Mouse (Mus musculus) stomach, embryonic 16.5 days (tissue): ENCODE data around the gene Scyl3. TPM values are rescaled to one million over a fixed set of nuclear protein-coding genes. Genes with fewer than 3 reads are reported as not detected.
A peak's percentile ranks its signal among the peaks of the same experiment; 100 is the strongest.

Experiments used
- ATAC-seq: fragments of 200-750 bp; cut with Nextera tagmentation; 2 replicates; pipeline ENCODE4 v1.8.0; 2017; ENCODE audit warnings: moderate number of reproducible peaks, moderate TSS enrichment; ENCODE audit not compliant: insufficient read depth, low FRiP score
- H3K27ac ChIP-seq: fragments of 300-500 bp; sonication (generic); 2 replicates; pipeline ENCODE4 v1.5.1; 2014; ENCODE audit warnings: low read length
- H3K27me3 ChIP-seq: fragments of 300-500 bp; sonication (generic); 2 replicates; pipeline ENCODE4 v1.6.1; 2014; ENCODE audit warnings: low read length, control low read depth, mixed read lengths; ENCODE audit not compliant: control insufficient read depth, insufficient read depth
- H3K36me3 ChIP-seq: fragments of 300-500 bp; sonication (generic); 2 replicates; pipeline ENCODE4 v1.6.1; 2014; ENCODE audit warnings: low read length; ENCODE audit not compliant: control insufficient read depth, insufficient read depth
- H3K4me1 ChIP-seq: fragments of 300-500 bp; sonication (generic); 2 replicates; pipeline ENCODE4 v1.6.1; 2014; ENCODE audit warnings: low read length, control low read depth, mixed read lengths; ENCODE audit not compliant: control insufficient read depth, insufficient read depth
- H3K4me2 ChIP-seq: fragments of 300-500 bp; sonication (generic); 2 replicates; pipeline ENCODE4 v1.6.1; 2014; ENCODE audit warnings: low read depth, low read length, mixed read lengths
- H3K4me3 ChIP-seq: fragments of 300-500 bp; sonication (generic); replicated peaks from 2 replicates; pipeline ENCODE4 v1.5.1; 2014; ENCODE audit warnings: mild to moderate bottlenecking, low read length
- H3K9ac ChIP-seq: fragments of 300-500 bp; sonication (generic); 2 replicates; pipeline ENCODE4 v1.6.1; 2014; ENCODE audit warnings: low read length
- H3K9me3 ChIP-seq: fragments of 300-500 bp; sonication (generic); replicated peaks from 2 replicates; pipeline ENCODE4 v1.6.1; 2016; ENCODE audit warnings: low read length, control low read depth; ENCODE audit not compliant: control insufficient read depth
- WGBS: fragments of 180-500 bp; shearing (Covaris S2); extraction: QIAGEN DNeasy Blood & Tissue Kit; methylation state at CpG from one replicate; pipeline ENCODE4 v1.1.7; 2014; 5-methylcytosine and 5-hydroxymethylcytosine counted together
- polyA plus RNA-seq: library from polyadenylated mRNA; unstranded; fragments of >200 nt; fragmentation: Nextera tagmentation; extraction: Ambion mirVana; gene quantifications from 2 replicates; pipeline ENCODE4 v1.2.1, GENCODE M21; 2015

The Scyl3 gene
- polyA plus RNA-seq, 1 experiment from 2014 or later: 16.8 TPM

GRCm38 (mm10) chr1:163934591-163934990, 5.7 kb downstream of the Scyl3 start:
- Histone ChIP-seq H3K9me3 (no peaks in the 10 kb centered on the region), H3K4me3 (no peak overlapping the region), H3K4me1 (peaks cover 7% of the 10 kb centered on the region), H3K4me2 (no peak overlapping the region), H3K27me3 (no peaks in the 10 kb centered on the region), H3K27ac (no peak overlapping the region), H3K36me3 (peaks cover 14% of the 10 kb centered on the region), H3K9ac (no peak overlapping the region)
- WGBS: 72% methylated on average over 2 of the region's 2 CpGs
- ATAC-seq: no peak

GRCm38 (mm10) chr1:163942056-163942455, 13.2 kb downstream of the Scyl3 start:
- H3K36me3 ChIP-seq: peaks cover 27% of the 10 kb centered on the region
- 53% methylated on average over 6 of the region's 6 CpGs for WGBS
- no peak for ATAC-seq

GRCm38 (mm10) chr1:163953396-163953795, 24.5 kb downstream of the Scyl3 start:
- Histone ChIP-seq H3K4me1 (no peaks in the 10 kb centered on the region), H3K9ac (no peak overlapping the region), H3K9me3 (no peaks in the 10 kb centered on the region), H3K4me3 (no peak overlapping the region), H3K4me2 (no peak overlapping the region), H3K27ac (no peak overlapping the region), H3K27me3 (no peaks in the 10 kb centered on the region), H3K36me3 (peaks cover 5% of the 10 kb centered on the region)
- ATAC-seq: no peak
- WGBS: 91% methylated on average over 2 of the region's 2 CpGs

More at GRCm38 (mm10) chr1:163942056-163942455, 13.2 kb downstream of the Scyl3 start:
- Histone ChIP-seq H3K9me3 (no peaks in the 10 kb centered on the region), H3K27ac (no peak overlapping the region), H3K9ac (no peak overlapping the region), H3K27me3 (no peaks in the 10 kb centered on the region), H3K4me2 (no peak overlapping the region), H3K4me3 (no peak overlapping the region), H3K4me1 (no peaks in the 10 kb centered on the region)

- WGBS: 88% methylated on average over 3 of the region's 3 CpGs
- ATAC-seq: no peak
- H3K9me3 ChIP-seq: no peaks in the 10 kb centered on the region
- no peak overlapping the region for H3K27ac ChIP-seq
- H3K27me3 ChIP-seq: no peaks in the 10 kb centered on the region
- peaks cover 3% of the 10 kb centered on the region; the same call in 1 of the 2 replicates for H3K36me3 ChIP-seq
- H3K4me1 ChIP-seq: no peaks in the 10 kb centered on the region
- H3K4me2 ChIP-seq: no peak overlapping the region
- no peak overlapping the region for H3K9ac ChIP-seq
- no peak overlapping the region for H3K4me3 ChIP-seq
These were observed 29.1 kb downstream of the Scyl3 start for GRCm38 (mm10) chr1:163958036-163958435.

- Histone ChIP-seq H3K36me3 (0 out of 2 replicates have a peak, but pooled peaks cover 9% of the 10 kb centered on the region), H3K4me2 (no peak overlapping the region), H3K4me3 (no peak overlapping the region), H3K27ac (no peak overlapping the region), H3K9me3 (no peaks in the 10 kb centered on the region), H3K9ac (no peak overlapping the region), H3K4me1 (no peaks in the 10 kb centered on the region), H3K27me3 (no peaks in the 10 kb centered on the region)
- WGBS: 85% methylated on average over 10 of the region's 10 CpGs
- no peak for ATAC-seq
These were observed 35.2 kb downstream of the Scyl3 start for GRCm38 (mm10) chr1:163964008-163964689.

GRCm38 (mm10) chr1:163974471-163974870, 45.6 kb downstream of the Scyl3 start:
- no peak overlapping the region for H3K4me3 ChIP-seq
- ATAC-seq: no peak
- WGBS: 57% methylated on average over 1 of the region's 1 CpGs
- no peaks in the 10 kb centered on the region for H3K9me3 ChIP-seq
- no peaks in the 10 kb centered on the region for H3K36me3 ChIP-seq
- no peak overlapping the region for H3K27ac ChIP-seq
- no peak overlapping the region for H3K9ac ChIP-seq
- H3K4me1 ChIP-seq: no peaks in the 10 kb centered on the region
- H3K4me2 ChIP-seq: no peak overlapping the region
- no peaks in the 10 kb centered on the region for H3K27me3 ChIP-seq

GRCm38 (mm10) chr1:163975088-163975487, 46.2 kb downstream of the Scyl3 start:
- H3K36me3 ChIP-seq: 0 out of 2 replicates have a peak, but pooled peaks cover 4% of the 10 kb centered on the region
- no peak overlapping the region for H3K4me2 ChIP-seq
- no peaks in the 10 kb centered on the region for H3K9me3 ChIP-seq
- no peaks in the 10 kb centered on the region for H3K4me1 ChIP-seq
- H3K9ac ChIP-seq: no peak overlapping the region
- H3K4me3 ChIP-seq: no peak overlapping the region
- H3K27me3 ChIP-seq: no peaks in the 10 kb centered on the region
- H3K27ac ChIP-seq: no peak overlapping the region
- 94% methylated on average over 2 of the region's 2 CpGs for WGBS
- ATAC-seq: no peak

- 84% methylated on average over 1 of the region's 1 CpGs for WGBS
- Histone ChIP-seq H3K9ac (no peak overlapping the region), H3K27me3 (no peaks in the 10 kb centered on the region), H3K9me3 (no peaks in the 10 kb centered on the region), H3K27ac (no peak overlapping the region), H3K36me3 (0 out of 2 replicates have a peak, but pooled peaks cover 4% of the 10 kb centered on the region), H3K4me2 (no peak overlapping the region), H3K4me1 (no peaks in the 10 kb centered on the region), H3K4me3 (no peak overlapping the region)
- no peak for ATAC-seq
These were observed 47.6 kb downstream of the Scyl3 start for GRCm38 (mm10) chr1:163976515-163976914.

- H3K4me1 ChIP-seq: no peaks in the 10 kb centered on the region
- H3K4me3 ChIP-seq: no peak overlapping the region
- no peak overlapping the region for H3K4me2 ChIP-seq
- H3K9me3 ChIP-seq: no peaks in the 10 kb centered on the region
- ATAC-seq: no peak
- peaks cover 3% of the 10 kb centered on the region; the same call in 1 of the 2 replicates for H3K36me3 ChIP-seq
- no peaks in the 10 kb centered on the region for H3K27me3 ChIP-seq
- 0 out of 2 replicates have a peak overlapping the region, but pooled peaks have one; percentile 0 for H3K9ac ChIP-seq
- H3K27ac ChIP-seq: no peak overlapping the region
- WGBS: 76% methylated on average over 4 of the region's 4 CpGs
These were observed 63.5 kb downstream of the Scyl3 start for GRCm38 (mm10) chr1:163992371-163992770.
